Mouse (Mus musculus): ENCODE data around the gene H3f3a.

Gene H3f3a

GRCm38 (mm10) chr1:180782906-180783579, 30.7 kb downstream of the H3f3a start:
- no peak for DNase-seq (ENCODE audit: low spot score)

DNA sequence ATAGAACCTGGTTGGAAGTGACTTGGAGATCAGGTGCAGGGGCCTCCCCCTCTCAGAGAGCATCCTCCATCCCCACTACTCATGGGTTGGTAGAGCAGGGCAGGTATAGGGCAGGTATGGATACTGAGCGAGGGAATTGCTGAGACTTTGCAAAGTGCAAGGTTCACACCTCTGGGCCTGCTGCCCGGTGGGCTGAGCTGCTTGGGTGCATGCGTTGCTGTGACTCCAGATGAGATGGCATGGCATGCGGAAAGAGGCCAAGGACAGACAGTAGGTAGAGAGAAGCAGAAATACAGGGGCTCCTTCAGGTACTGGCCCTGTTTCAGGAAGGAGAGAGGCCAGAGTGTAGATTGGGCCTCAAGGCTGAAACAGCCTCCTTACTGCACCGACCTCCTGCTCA, 32.5 kb downstream of the H3f3a start:
- DNase-seq (ENCODE audit: low spot score), result no peak

GRCm38 (mm10) chr1:180780291-180780690, 33.5 kb downstream of the H3f3a start:
- no peak for DNase-seq (ENCODE audit: low spot score)

GRCm38 (mm10) chr1:180778941-180779340, 34.8 kb downstream of the H3f3a start:
- no peak for DNase-seq (ENCODE audit: low spot score)

DNA sequence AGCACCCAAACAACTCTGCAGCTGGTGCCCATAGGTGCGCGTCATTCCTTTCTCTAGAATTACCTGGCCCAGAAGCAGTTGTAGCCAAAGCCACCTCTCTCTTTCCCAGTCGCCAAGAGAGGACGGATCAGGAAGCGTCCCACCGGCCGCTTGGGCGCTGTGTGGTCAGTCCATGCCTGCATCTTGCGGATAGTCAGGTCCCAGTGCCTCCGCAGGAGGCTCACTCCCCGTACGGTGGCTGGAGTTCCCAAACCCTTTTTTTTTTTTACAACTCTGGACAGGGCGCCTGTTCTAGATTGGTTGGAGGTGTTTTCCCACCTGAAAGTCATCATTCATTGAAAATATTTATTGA, 35.4 kb downstream of the H3f3a start:
- no peak for DNase-seq (ENCODE audit: low spot score)

GRCm38 (mm10) chr1:180777660-180778402, 35.9 kb downstream of the H3f3a start:
- peak; percentile 71 for DNase-seq (ENCODE audit: low spot score)

DNA sequence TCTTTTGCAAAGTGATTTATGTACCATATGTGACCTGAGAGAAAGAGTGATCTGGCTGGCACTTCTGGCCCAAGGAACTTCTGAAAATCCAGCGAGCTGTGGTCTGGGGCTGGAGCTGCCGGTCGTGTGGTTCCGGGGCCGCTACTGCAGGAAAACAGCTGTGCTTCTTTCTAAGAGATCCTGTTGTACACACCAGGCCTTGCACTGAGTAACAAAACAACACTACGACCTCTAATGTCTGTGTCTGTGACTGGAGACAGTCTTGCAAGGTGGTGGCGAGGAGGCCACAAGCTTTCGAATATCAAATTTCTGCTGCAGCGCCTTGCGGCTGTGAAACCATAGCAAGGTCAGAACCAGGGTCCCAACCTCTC, 36.5 kb downstream of the H3f3a start:
- DNase-seq (ENCODE audit: low spot score), result no peak

DNA sequence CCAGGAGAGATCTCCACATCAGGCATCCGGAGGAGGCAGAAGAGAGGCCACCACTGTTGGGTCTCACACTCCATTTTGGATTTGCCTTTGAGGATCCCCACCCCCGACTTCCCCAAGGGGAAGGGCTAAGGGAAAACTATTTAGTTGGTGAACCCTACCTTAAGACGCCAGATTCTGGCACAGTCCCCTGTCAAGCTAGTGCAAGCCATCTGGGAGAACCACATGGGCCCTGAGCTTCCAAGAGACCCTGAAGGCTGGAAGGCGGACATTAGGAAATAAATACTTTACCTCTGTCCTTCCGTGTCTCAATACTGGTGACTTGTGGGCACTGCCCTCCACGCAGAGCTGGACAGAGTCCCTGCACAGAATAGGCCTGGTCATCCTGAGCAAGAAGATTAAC, 37.2 kb downstream of the H3f3a start:
- DNase-seq (ENCODE audit: low spot score), result no peak

DNA sequence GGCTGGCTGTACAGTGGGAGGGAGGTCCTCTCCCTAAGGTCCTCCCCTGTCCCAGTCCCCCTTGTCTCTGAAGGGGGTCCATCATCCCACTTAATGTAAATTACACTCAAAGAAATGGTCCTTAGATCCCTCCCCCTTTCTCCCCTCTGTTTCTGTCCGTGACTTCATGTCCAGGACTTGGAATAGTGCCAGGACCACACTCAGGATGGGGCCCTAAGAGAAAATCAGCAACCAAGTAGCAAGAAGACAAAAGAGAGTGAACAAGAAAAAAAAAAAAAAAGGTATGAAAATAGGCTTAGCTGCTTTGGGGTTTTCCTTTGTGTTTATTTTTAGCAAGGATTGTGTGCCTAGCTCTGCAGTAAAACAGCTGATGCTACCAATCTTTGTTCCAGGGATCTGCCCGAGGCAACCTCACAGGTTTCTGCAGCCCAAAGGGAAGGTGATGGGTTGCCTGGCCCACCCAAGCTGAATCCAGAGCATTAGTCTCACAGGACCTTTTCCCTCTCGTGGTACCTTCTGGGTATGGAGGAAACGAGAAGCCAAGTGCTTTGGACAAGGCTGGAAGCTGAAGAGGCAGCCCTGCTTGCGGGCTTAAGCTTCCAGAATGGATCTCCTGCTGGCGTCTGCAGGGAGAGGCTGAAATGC, 37.8 kb downstream of the H3f3a start:
- no peak for DNase-seq (ENCODE audit: low spot score)

GRCm38 (mm10) chr1:180775317-180775716, 38.4 kb downstream of the H3f3a start:
- DNase-seq (ENCODE audit: low spot score), result peak; percentile 19

- peak; percentile 42 for DNase-seq (ENCODE audit: low spot score)
Observed at GRCm38 (mm10) chr1:180774664-180775063, 39.1 kb downstream of the H3f3a start.

GRCm38 (mm10) chr1:180772291-180772690, 41.5 kb downstream of the H3f3a start:
- no peak for DNase-seq (ENCODE audit: low spot score)

- no peak for DNase-seq (ENCODE audit: low spot score)
Observed at GRCm38 (mm10) chr1:180771722-180772121, 42.0 kb downstream of the H3f3a start.

- DNase-seq (ENCODE audit: low spot score), result peak; percentile 11
Observed at GRCm38 (mm10) chr1:180771306-180771705, 42.4 kb downstream of the H3f3a start.

- peak; percentile 72 for DNase-seq (ENCODE audit: low spot score)
Observed at GRCm38 (mm10) chr1:180768334-180769168, 45.2 kb downstream of the H3f3a start.

- DNase-seq (ENCODE audit: low spot score), result peak; percentile 37
Observed at GRCm38 (mm10) chr1:180767541-180768333, 46.0 kb downstream of the H3f3a start.

- peak; percentile 43 for DNase-seq (ENCODE audit: low spot score)
Observed at GRCm38 (mm10) chr1:180766557-180766956, 47.2 kb downstream of the H3f3a start.

- no peak for DNase-seq (ENCODE audit: low spot score)
Observed at GRCm38 (mm10) chr1:180765393-180765792, 48.4 kb downstream of the H3f3a start.

DNA sequence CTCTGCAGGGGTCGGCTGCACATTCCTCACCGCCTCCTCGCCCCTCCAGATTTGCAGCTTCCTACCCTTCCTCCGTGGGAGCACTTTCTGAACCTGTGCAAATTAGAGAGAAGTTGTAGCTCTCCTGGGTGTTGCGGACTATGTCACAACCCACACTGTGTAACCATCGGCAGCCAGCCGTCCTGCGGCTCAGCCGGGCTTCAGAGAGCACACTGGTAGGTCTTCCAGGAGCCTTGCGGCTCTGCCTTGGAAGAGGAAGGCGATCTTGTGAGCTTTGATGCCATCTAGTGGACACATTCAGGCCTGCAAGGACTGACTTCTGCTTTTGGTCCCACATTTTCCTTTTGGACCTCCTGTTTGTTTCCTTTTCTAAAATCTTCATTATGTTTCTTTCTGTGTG, 49.9 kb downstream of the H3f3a start:
- peak; percentile 77 for DNase-seq (ENCODE audit: low spot score)

- no peak for DNase-seq (ENCODE audit: low spot score)
Observed at GRCm38 (mm10) chr1:180763307-180763706, 50.4 kb downstream of the H3f3a start.

GRCm38 (mm10) chr1:180762679-180763078, 51.1 kb downstream of the H3f3a start:
- DNase-seq (ENCODE audit: low spot score), result no peak

DNA sequence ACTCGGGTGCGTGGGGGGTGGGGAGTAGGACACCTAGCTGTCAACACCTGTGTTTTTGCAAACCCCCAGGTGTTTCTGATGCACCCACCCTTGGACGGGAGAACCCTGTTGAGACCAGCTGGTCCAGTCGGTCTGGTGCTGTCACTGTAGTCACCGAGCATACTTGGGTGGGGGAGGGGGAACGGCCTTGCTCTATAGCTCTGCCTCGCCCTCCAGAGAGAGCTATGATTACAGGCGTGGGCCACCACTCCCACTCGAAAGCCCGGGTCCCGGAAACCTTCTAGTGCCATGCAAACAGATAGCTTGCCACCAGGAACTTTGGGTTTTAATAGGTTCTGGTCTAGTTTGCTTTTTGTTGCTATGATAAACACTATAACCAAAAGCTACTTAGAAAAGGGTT, 51.6 kb downstream of the H3f3a start:
- DNase-seq (ENCODE audit: low spot score), result no peak

All from T-cell, adult 2 months (primary cell).